Mouse (Mus musculus): ENCODE results near the gene Glud1. TPM values are rescaled to one million over a fixed set of nuclear protein-coding genes. Genes with fewer than 3 reads are reported as not detected.

Gene Glud1
- total RNA-seq (2014; fragmentation: Nextera tagmentation) (92.0 and 118 TPM in 2 replicates), total RNA-seq (2017) (83.9 and 109 TPM in 2 replicates), polyA plus RNA-seq (2012) (45.9 and 61.4 TPM in 2 replicates)

DNA sequence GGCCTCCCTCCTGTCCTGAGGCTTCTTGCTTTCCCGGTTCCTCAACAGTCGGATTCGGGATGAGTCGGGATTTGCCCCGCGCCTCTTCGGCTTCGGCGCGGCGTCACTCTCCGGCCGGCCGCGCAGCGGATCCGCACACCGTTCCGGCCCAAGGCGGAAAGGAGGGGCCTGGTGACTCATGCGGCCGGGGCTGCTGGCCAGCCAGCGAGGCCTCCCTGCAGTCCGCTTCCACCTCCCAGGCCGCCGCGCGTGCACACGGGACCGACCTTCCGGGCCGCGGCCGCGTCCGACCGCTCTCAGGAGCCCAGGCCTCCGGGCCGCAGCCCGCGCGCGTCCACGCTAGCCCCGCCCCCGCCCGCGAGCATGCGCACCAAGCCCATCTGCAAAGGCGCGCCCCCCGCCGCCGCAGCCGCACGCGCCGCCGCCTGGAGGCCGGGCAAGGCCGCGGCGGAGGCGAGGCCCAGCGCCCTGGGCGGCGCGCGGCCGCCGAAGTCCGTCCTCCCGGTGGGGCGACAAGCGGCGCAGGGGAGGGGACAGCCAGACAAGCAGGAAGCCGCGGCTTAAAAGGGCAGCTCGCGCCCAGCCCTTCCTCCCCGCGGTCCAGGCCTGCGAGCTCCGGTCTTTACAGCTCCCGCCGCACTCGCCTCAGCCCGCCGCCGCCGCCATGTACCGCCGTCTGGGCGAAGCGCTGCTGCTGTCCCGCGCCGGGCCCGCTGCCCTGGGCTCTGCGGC is at the start of gene Glud1, which contains the start of gene Shld2:
TSS of gene Glud1 (plus strand) at position 494 of the 732 bp plus-strand sequence.
TSS of gene Shld2 (minus strand) at position 260 of the 732 bp plus-strand sequence.
- Histone ChIP-seq H3K4me1 (ENCODE audit: insufficient read depth, low read depth, low read length) (peaks cover 42% of the 10 kb centered on the region), H3K27me3 (ENCODE audit: insufficient read depth, low read length) (no peaks in the 10 kb centered on the region), H3K36me3 (replicated peaks) (peaks cover 24% of the 10 kb centered on the region), H3K4me3 (ENCODE audit: low read depth, low read length) (peak within 1 kb of the TSS; percentile 89), H3K9me3 (replicated peaks) (no peaks in the 10 kb centered on the region)
- peak; percentile 70 for ATAC-seq (ENCODE audit: extremely low read depth, insufficient number of reproducible peaks, low FRiP score, poor library complexity, severe bottlenecking)
- TF ChIP-seq CTCF (IDR thresholded peaks at IDR 0.05; ENCODE audit: low read depth, low read length), result no peak
- TF ChIP-seq GATA2 (IDR thresholded peaks at IDR 0.05; ENCODE audit: borderline replicate concordance, low read depth, low read length), result no peak
- no peak for TF ChIP-seq POLR2AphosphoS5 (IDR thresholded peaks at IDR 0.05; ENCODE audit: insufficient replicate concordance, low read depth, low read length)
- TF ChIP-seq TAL1 (conservative IDR thresholded peaks at IDR 0.05; ENCODE audit: low read depth, low read length), result no peak
- DNase-seq (ENCODE audit: low spot score), result peak; percentile 85

DNA sequence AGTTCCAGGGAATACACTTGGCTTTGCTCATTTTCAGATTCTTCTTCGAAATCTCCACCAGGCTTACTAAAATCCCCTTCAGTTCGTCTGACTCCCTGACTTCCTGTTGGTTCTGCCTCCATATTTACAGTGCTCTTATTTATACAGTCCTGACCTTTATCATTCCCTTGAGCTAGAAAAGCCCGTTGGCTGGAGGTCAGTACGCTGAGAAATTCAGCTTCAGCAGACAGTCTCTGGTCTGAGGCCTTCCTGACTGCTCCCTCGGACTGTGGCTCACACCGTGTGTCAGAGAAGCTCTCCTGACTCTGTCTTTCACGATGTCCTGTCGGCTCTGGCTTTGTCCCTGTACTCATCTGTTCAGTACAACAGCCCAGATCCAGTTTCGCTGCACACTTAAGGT is 42.5 kb upstream of the Glud1 start:
- ATAC-seq (ENCODE audit: extremely low read depth, insufficient number of reproducible peaks, low FRiP score, poor library complexity, severe bottlenecking), result no peak
- peaks cover 11% of the 10 kb centered on the region for H3K36me3 ChIP-seq (replicated peaks)

DNA sequence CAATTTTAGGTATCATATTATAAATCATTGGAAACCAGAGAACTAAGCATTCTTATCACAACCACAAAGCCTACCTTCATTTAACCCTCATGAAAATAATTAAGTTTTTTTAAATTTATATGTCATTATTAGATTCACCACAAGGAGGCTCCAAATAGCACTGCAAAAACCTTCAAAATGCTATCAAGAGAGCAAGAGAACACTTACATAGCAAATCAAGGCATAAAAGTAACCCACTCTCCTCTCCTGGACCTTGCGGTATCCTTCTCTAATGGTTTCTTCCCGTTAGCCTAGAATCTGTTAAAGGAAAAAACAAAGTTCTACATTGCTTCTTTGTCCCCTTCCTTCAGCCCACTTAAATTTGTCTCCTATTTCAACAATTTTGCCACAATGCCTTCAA is 37.2 kb upstream of the Glud1 start:
- no peaks in the 10 kb centered on the region for H3K4me1 ChIP-seq (ENCODE audit: insufficient read depth, low read depth, low read length)
- H3K36me3 ChIP-seq (replicated peaks), result peaks cover 4% of the 10 kb centered on the region
- DNase-seq (ENCODE audit: low spot score) (no peak), ATAC-seq (ENCODE audit: extremely low read depth, insufficient number of reproducible peaks, low FRiP score, poor library complexity, severe bottlenecking) (no peak)
- no peaks in the 10 kb centered on the region for H3K9me3 ChIP-seq (replicated peaks)
- TF ChIP-seq GATA2 (IDR thresholded peaks at IDR 0.05; ENCODE audit: borderline replicate concordance, low read depth, low read length) (no peak), POLR2AphosphoS5 (IDR thresholded peaks at IDR 0.05; ENCODE audit: insufficient replicate concordance, low read depth, low read length) (no peak), CTCF (IDR thresholded peaks at IDR 0.05; ENCODE audit: low read depth, low read length) (no peak), GATA1 (IDR thresholded peaks at IDR 0.05; ENCODE audit: borderline replicate concordance, low read length) (no peak)
- no peaks in the 10 kb centered on the region for H3K27me3 ChIP-seq (ENCODE audit: insufficient read depth, low read length)
- no peak overlapping the region for H3K4me3 ChIP-seq (ENCODE audit: low read depth, low read length)

More for the DNA sequence above, 42.5 kb upstream of the Glud1 start:
- no peak for TF ChIP-seq POLR2AphosphoS5 (IDR thresholded peaks at IDR 0.05; ENCODE audit: insufficient replicate concordance, low read depth, low read length)
- no peak for TF ChIP-seq TAL1 (conservative IDR thresholded peaks at IDR 0.05; ENCODE audit: low read depth, low read length)
- no peak for TF ChIP-seq GATA1 (IDR thresholded peaks at IDR 0.05; ENCODE audit: borderline replicate concordance, low read length)
- no peak for TF ChIP-seq CTCF (IDR thresholded peaks at IDR 0.05; ENCODE audit: low read depth, low read length)
- TF ChIP-seq GATA2 (IDR thresholded peaks at IDR 0.05; ENCODE audit: borderline replicate concordance, low read depth, low read length), result no peak
- Histone ChIP-seq H3K27me3 (ENCODE audit: insufficient read depth, low read length) (no peaks in the 10 kb centered on the region), H3K9me3 (replicated peaks) (no peaks in the 10 kb centered on the region), H3K4me1 (ENCODE audit: insufficient read depth, low read depth, low read length) (no peaks in the 10 kb centered on the region), H3K4me3 (ENCODE audit: low read depth, low read length) (no peak overlapping the region)
- no peak for DNase-seq (ENCODE audit: low spot score)

DNA sequence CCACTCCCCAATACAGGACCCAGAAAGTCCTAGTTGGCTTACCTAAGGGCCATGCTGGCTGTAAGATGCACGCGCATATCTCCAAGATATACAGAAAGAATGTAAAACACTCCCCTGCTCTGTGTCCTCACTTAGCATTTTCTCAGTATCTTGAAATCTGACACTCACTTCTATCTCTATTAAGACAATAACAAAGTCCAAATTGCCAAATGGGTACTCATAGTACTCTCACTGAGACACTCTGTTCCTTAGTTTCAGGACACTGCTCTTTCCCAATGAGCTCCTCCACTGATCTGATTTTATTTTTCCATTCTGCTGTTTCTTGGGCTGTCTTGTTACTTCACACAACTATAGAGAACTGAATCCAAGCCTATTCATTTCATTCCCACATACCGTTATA is 36.4 kb upstream of the Glud1 start:
- ATAC-seq (ENCODE audit: extremely low read depth, insufficient number of reproducible peaks, low FRiP score, poor library complexity, severe bottlenecking) (no peak), DNase-seq (ENCODE audit: low spot score) (no peak)
- Histone ChIP-seq H3K27me3 (ENCODE audit: insufficient read depth, low read length) (no peaks in the 10 kb centered on the region), H3K4me1 (ENCODE audit: insufficient read depth, low read depth, low read length) (no peaks in the 10 kb centered on the region), H3K4me3 (ENCODE audit: low read depth, low read length) (no peak overlapping the region), H3K36me3 (replicated peaks) (no peaks in the 10 kb centered on the region), H3K9me3 (replicated peaks) (no peaks in the 10 kb centered on the region)
- TF ChIP-seq GATA1 (IDR thresholded peaks at IDR 0.05; ENCODE audit: borderline replicate concordance, low read length), result no peak
- no peak for TF ChIP-seq CTCF (IDR thresholded peaks at IDR 0.05; ENCODE audit: low read depth, low read length)
- no peak for TF ChIP-seq GATA2 (IDR thresholded peaks at IDR 0.05; ENCODE audit: borderline replicate concordance, low read depth, low read length)
- no peak for TF ChIP-seq POLR2AphosphoS5 (IDR thresholded peaks at IDR 0.05; ENCODE audit: insufficient replicate concordance, low read depth, low read length)

DNA sequence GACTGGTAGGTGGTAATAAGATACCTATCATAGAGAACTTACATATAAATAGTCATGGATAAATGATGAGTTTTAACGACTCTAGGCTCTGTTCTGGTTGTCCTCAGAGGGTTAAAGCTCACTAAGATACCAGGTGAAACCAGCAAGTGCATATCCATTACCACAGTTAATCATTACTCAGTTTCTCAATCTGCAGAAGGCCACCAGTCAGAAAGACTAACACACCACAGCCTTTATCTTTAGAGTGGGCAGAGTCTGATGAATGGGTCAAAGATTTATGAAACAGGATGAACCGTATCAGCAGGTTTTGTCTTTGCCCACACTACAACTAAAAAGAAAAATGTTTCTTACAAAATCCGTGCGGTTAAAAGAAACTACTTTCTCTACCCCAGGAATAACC is 35.3 kb upstream of the Glud1 start:
- H3K36me3 ChIP-seq (replicated peaks), result no peaks in the 10 kb centered on the region
- no peak for TF ChIP-seq POLR2AphosphoS5 (IDR thresholded peaks at IDR 0.05; ENCODE audit: insufficient replicate concordance, low read depth, low read length)
- no peak for TF ChIP-seq GATA1 (IDR thresholded peaks at IDR 0.05; ENCODE audit: borderline replicate concordance, low read length)
- TF ChIP-seq CTCF (IDR thresholded peaks at IDR 0.05; ENCODE audit: low read depth, low read length), result no peak
- no peak for TF ChIP-seq GATA2 (IDR thresholded peaks at IDR 0.05; ENCODE audit: borderline replicate concordance, low read depth, low read length)
- no peak for TF ChIP-seq TAL1 (conservative IDR thresholded peaks at IDR 0.05; ENCODE audit: low read depth, low read length)
- ATAC-seq (ENCODE audit: extremely low read depth, insufficient number of reproducible peaks, low FRiP score, poor library complexity, severe bottlenecking), result no peak
- H3K4me1 ChIP-seq (ENCODE audit: insufficient read depth, low read depth, low read length), result no peaks in the 10 kb centered on the region
- no peaks in the 10 kb centered on the region for H3K27me3 ChIP-seq (ENCODE audit: insufficient read depth, low read length)
- no peak for DNase-seq (ENCODE audit: low spot score)
- no peaks in the 10 kb centered on the region for H3K9me3 ChIP-seq (replicated peaks)
- H3K4me3 ChIP-seq (ENCODE audit: low read depth, low read length), result no peak overlapping the region

DNA sequence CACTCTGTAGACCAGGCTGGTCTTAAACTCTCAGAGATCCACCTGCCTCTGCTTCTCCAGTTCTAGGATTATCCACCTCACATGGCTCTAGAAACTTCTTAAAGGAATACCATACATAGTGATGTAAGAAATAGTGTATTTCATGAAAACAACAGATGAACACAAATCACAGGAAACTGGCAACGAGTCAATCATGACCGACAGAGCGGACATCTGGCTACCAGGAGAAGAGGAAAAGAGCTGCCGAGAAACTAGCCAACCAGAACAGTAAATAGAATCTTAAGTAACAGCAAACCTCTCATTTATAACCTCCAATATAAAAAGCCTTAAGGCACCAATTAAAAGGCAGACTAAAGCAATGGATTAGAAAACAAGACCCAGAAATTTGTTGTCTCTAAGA is 30.8 kb upstream of the Glud1 start:
- peaks cover 2% of the 10 kb centered on the region; the same call in 1 of the 2 replicates for H3K4me1 ChIP-seq (ENCODE audit: insufficient read depth, low read depth, low read length)
- no peaks in the 10 kb centered on the region for H3K9me3 ChIP-seq (replicated peaks)
- no peak overlapping the region for H3K4me3 ChIP-seq (ENCODE audit: low read depth, low read length)
- H3K27me3 ChIP-seq (ENCODE audit: insufficient read depth, low read length), result no peaks in the 10 kb centered on the region
- H3K36me3 ChIP-seq (replicated peaks), result no peaks in the 10 kb centered on the region
- DNase-seq (ENCODE audit: low spot score) (no peak), ATAC-seq (ENCODE audit: extremely low read depth, insufficient number of reproducible peaks, low FRiP score, poor library complexity, severe bottlenecking) (no peak)
- no peak for TF ChIP-seq GATA1 (IDR thresholded peaks at IDR 0.05; ENCODE audit: borderline replicate concordance, low read length)
- TF ChIP-seq POLR2AphosphoS5 (IDR thresholded peaks at IDR 0.05; ENCODE audit: insufficient replicate concordance, low read depth, low read length), result no peak
- TF ChIP-seq GATA2 (IDR thresholded peaks at IDR 0.05; ENCODE audit: borderline replicate concordance, low read depth, low read length), result no peak
- no peak for TF ChIP-seq CTCF (IDR thresholded peaks at IDR 0.05; ENCODE audit: low read depth, low read length)
- no peak for TF ChIP-seq TAL1 (conservative IDR thresholded peaks at IDR 0.05; ENCODE audit: low read depth, low read length)

All from G1E (cell line).